Mouse (Mus musculus): Measurements from ENCODE around the gene Klf6. TPM values are rescaled to one million over a fixed set of nuclear protein-coding genes. Genes with fewer than 3 reads are reported as not detected.

Klf6 gene
- polyA plus RNA-seq, 1 experiment from 2014 or later: 83.5 TPM

DNA sequence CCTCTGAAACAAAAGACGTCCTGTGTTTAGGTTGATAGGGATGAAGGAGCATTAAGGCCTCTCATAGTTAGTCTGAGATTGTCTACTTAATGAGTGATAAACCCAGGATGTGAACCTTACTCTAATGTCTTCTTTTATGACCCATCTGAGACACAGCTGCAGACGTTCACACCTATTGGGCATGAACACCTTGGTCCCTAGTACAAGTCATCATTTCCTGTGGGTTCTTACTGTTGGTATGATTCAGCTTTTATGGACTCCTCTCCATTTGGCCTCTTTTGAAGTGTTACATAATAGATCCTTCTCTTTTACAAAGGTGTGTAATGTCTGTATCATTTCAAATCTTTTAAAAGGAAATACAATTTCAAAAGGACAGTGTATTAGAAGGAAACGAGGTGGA is 51.9 kb downstream of the Klf6 start:
- Histone ChIP-seq H3K9me3 (ENCODE audit: control insufficient read depth, low read length) (no peaks in the 10 kb centered on the region), H3K27ac (ENCODE audit: low read depth, low read length) (no peak overlapping the region), H3K27me3 (ENCODE audit: control insufficient read depth, insufficient read depth, low read length) (no peaks in the 10 kb centered on the region), H3K4me2 (ENCODE audit: low read depth, low read length) (no peak overlapping the region), H3K36me3 (ENCODE audit: control insufficient read depth, insufficient read depth, low read length) (no peaks in the 10 kb centered on the region), H3K4me3 (ENCODE audit: low read depth, low read length) (no peak overlapping the region), H3K9ac (replicated peaks; ENCODE audit: low read depth, low read length) (no peak overlapping the region), H3K4me1 (ENCODE audit: control insufficient read depth, insufficient read depth, low read length) (no peaks in the 10 kb centered on the region)
- WGBS: 72% methylated on average over 3 of the region's 3 CpGs
- no peak for ATAC-seq (ENCODE audit: low read depth)

DNA sequence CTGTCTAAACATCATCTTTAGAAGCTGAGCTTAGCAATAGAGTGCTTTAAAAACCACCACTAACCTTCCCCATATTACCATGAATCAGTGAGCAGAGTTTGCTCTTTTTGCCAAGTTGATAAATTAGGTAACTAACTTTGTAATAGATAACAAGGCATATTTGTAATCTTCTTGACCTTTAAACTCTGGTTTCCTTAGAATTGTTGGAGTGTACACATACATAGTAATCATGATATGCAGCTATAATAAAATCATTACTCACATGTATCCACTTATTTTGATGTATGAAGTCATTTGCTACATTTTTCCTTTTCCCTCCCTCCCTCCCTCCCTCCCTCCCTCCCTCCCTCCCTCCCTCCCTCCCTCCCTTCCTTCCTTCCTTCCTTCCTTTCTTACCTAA is 56.1 kb downstream of the Klf6 start:
- no peak for ATAC-seq (ENCODE audit: low read depth)
- Histone ChIP-seq H3K27me3 (ENCODE audit: control insufficient read depth, insufficient read depth, low read length) (no peaks in the 10 kb centered on the region), H3K4me3 (ENCODE audit: low read depth, low read length) (no peak overlapping the region), H3K9me3 (ENCODE audit: control insufficient read depth, low read length) (no peaks in the 10 kb centered on the region), H3K27ac (ENCODE audit: low read depth, low read length) (no peak overlapping the region), H3K4me1 (ENCODE audit: control insufficient read depth, insufficient read depth, low read length) (no peaks in the 10 kb centered on the region), H3K36me3 (ENCODE audit: control insufficient read depth, insufficient read depth, low read length) (no peaks in the 10 kb centered on the region), H3K4me2 (ENCODE audit: low read depth, low read length) (no peak overlapping the region), H3K9ac (replicated peaks; ENCODE audit: low read depth, low read length) (no peak overlapping the region)

DNA sequence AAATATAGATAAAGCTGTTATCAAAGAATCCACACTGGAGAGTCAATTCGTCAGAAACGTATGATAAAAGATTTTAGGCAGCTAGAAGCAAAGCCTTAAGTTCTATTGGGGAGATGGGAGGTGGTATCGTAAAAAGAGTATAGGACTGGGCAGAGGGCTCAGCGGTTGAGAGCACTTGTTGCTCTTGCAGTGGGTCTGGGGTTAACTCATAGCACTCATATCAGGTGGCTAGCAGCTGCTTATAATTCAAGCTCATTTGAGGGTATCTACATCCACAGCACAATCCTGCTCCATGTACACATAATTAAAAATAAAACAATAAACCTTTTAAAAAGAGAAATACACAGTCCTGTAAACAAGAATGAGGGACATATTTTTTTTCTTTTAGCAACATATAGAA is 58.7 kb downstream of the Klf6 start:
- Histone ChIP-seq H3K4me1 (ENCODE audit: control insufficient read depth, insufficient read depth, low read length) (no peaks in the 10 kb centered on the region), H3K27me3 (ENCODE audit: control insufficient read depth, insufficient read depth, low read length) (no peaks in the 10 kb centered on the region), H3K4me3 (ENCODE audit: low read depth, low read length) (no peak overlapping the region), H3K36me3 (ENCODE audit: control insufficient read depth, insufficient read depth, low read length) (no peaks in the 10 kb centered on the region), H3K9me3 (ENCODE audit: control insufficient read depth, low read length) (no peaks in the 10 kb centered on the region), H3K27ac (ENCODE audit: low read depth, low read length) (no peak overlapping the region), H3K9ac (replicated peaks; ENCODE audit: low read depth, low read length) (no peak overlapping the region), H3K4me2 (ENCODE audit: low read depth, low read length) (no peak overlapping the region)
- no peak for ATAC-seq (ENCODE audit: low read depth)
- 92% methylated on average over 4 of the region's 4 CpGs for WGBS

Small RNA genes lying within 50 kb of the gene (microRNA-seq; reads per million reads assigned to microRNA genes)
- gene Gm26043: not detected
